Mouse (Mus musculus) B cell, adult 2 months (primary cell): Measurements from ENCODE around the gene Gm42517.

Experiments
- DNase-seq, 2 experiments: peaks; one replicate each; pipeline ENCODE4 v3.0.0; 2022

Gm42517 gene

DNA sequence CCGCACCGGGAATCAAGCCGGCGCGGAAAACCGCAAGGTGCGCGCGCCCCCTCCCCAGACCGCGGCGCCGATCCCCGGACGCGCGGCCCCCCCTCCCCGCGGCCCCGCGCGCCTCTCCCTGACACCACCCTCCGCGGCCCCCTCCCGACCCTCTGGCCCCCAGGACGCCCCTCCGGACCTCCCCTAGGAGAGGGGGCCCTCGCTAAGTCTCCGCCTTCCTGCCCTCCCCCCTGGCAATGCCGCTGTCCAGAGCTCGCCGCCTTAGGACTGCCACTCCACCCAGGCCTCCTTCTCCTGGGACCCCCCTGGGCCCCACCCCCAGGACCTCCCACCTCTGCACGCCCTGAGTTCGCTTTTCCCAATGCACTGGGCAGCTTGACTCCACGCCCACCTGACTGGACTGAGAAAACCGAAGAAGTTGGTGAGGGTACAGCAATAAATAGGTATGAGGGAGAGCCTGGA, at the start of gene Gm42517:
Gene Gm42517, minus strand, starts transcription at position 52 of the 462 bp plus-strand sequence.
- no peak for DNase-seq

DNA sequence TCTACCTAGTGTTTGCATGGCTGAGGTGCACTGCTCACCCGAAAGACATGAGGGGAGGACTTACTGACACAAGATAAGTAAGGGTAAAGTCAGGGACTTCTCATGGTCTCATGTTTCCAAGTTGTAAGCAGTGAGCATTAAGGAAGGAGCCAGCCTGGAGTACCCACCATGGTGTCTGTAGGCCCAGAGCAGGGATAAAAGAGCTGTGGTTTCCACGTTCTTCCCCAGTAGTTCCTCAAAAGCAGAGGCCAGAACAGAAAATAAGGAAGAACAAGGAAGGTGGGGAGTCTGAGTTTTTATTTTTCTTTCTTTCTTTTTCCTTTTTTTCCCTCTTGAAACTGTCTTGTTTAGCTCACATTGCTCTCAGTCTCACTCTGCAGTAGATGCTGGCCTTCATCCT, 47.0 kb upstream of the Gm42517 start:
- DNase-seq, result no peak

DNA sequence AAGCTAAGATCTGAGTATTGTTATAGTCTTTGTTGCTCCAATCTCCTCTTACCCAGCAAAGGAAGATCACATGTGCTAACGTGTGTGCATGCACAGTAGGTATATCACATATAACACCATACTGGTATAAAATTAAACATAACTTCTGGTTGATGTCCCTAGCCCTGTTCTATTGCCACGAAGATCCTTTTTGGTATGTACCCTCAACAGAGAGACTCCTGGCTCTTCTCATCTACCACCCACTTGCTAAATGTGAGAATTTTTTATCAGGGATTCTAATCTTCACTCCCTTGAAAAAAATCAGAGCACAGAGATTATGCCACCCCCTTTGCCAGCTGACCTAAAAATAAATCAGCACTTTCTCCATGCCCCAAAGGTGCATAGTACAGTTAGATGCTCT, 39.3 kb upstream of the Gm42517 start:
- DNase-seq, result no peak

DNA sequence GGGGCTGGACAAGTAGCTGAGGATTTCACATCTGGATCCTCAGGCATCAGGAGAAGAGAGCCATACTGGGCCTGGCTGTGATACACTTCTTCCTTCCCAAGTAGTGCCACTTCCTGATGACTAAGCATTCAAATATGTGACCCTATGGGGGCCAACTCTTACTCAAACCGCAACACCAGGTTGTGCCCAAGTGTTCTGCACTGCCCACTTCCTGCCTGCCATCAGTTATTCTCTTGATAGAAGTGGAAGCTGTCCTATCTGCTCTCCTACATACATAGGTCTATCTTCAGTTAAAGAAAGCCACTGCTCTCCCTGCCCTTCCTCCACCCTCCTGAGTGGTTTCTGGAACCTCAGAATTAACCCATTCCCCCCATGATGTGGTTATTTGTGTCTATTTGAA, 37.7 kb upstream of the Gm42517 start:
- no peak for DNase-seq

DNA sequence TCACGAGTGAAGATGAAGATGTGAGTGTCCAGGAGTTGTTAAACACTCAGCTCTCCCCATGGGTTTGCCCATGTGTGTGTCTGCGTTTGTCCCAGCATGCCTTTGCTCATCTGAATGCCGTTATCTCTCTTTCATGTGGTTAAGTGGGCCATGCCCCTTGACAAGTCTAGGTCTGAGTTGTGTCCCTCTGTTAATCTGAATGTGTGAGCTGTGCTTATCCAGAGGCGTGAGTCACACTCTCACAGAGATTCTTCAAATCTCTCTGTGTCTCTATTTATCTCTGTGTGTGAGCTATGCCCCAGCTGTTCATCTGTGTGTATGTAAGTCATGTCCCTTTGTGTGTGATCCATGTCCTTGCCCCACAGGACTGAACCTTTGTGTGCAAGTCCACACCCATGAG, 35.7 kb upstream of the Gm42517 start:
- DNase-seq, result no peak

DNA sequence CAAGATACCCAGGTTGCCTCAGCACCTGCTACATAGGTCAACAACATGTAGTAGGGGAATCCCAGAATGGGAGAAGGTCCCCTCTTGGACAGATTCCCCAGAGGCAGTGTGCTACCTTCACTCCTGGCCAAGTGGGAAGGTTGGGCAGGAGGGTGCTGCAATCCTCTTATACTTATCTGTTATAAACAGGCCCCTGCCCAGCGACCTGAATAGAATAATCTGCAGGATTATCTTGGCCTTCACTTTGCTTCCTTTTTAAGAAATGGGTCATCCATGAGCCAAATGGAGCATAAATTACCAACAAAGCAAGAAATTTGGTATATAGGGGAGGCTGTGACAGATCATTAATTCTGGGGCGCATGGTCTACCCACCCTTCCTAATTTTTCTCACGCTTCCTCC, 22.0 kb upstream of the Gm42517 start:
- no peak for DNase-seq

DNA sequence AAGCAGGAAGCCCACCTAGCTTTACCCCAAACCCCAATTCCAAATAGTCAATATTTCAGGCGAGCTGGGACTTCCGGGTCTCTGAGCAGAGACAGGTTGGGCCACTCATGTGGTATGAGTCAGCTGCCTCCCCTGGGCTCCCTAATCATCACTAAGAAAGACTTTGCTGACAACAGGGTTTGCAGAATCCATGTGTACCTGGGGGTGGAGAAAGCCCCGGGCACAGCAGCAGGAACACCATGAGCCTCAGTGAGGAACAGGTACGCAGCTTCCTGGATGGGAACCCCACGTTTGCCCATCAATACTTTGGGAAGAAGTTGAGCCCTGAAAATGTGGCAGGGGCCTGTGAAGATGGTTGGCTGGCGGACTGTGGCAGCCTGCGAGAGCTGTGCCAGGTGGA, 20.5 kb upstream of the Gm42517 start, which contains the start of gene Pde6b:
Gene Pde6b, plus strand, starts transcription at position 191 of the 400 bp plus-strand sequence.
- no peak for DNase-seq

DNA sequence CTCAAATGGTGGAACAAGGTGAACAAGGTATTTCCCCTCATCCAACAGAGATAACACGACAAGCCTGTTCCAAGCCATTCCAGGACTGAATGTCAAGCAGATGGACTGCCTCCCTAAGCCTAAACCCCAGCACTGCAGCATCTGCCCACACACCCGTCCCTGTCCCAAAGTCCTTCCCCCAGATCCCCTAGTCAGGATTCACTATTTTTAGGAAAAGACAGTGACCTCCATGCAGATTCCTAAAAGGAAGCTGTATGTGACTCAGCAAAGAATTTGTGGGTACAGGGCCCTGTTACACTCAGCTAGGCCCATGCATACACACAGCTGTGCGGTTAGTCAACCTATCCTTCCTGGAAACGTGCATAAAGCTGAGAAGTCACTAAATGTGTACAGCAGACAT, 18.7 kb upstream of the Gm42517 start:
- no peak for DNase-seq

DNA sequence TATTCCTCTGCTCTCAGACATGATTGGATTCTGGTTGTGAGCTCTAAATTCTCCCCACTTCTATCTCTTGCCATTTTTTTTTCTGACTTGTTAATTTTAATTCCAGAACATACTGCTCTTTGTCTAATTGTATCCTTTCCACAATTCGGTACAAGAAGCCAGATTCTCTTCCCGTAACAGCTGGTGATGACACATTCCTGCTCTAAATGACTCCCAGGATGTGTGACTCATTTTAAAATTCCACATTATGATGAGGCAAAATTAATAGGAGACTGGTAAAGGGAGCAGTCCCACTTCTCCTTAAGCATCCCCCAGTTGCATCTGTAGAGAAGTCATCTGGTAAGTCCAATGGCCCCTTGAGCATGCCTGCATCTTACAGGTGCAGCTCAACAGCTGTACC, 17.9 kb upstream of the Gm42517 start:
- no peak for DNase-seq

DNA sequence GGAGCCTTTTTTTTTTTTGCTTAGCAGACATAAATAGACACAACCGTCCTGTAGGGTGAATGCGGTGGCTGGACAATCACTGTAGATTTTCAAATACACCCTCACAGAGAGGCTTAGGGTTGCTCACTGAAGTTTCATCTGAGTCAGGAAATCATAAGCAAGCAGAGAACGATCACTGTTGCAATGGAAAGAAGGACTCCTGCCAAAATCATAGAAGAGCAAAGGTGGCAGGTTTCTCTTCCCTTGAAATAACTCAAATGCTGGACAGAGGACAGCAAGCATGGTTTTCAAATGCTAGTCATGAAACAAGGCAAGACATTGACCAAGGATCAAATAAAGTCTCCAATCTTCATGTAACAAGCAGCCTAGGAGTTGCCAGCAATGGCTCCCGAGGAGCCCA, 10.6 kb upstream of the Gm42517 start:
- DNase-seq, result no peak

DNA sequence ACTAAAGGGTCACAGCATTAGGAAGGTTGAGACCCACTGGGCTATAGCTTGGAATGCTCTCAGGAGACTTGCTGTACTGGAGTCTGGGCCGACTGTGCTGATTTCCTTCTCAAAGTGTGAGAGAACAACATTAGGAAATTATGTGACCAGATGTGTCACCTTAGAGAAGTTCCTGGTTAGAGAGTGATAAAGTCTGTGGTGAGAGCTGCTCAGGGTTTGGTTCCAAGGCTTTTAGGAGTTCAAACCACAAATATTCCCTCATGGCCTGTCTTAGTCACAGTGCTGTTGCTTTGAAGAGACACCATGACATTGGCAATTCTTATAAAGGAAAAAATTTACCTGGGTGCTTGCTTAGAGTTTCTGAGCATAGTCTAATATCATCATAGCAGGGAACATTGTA, 8.3 kb upstream of the Gm42517 start:
- no peak for DNase-seq

DNA sequence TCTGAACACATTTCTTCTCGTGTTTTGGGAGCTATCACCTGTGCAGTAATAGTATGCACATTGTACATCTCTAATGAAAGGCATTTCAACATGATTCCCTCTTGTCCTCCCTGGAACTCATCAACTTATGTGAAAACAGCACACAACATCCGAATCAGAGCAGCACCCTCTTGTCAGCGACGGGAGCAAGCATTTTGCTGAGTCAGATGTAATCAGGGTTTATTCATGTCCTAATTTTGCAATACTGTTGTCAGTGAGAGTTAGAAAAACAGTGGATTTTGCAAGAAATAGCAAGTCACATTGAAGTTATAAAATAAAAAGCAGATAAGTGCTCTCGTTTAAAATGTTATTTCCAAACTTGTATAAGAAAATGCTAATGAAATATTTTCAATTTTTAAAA, 6.4 kb upstream of the Gm42517 start:
- no peak for DNase-seq

DNA sequence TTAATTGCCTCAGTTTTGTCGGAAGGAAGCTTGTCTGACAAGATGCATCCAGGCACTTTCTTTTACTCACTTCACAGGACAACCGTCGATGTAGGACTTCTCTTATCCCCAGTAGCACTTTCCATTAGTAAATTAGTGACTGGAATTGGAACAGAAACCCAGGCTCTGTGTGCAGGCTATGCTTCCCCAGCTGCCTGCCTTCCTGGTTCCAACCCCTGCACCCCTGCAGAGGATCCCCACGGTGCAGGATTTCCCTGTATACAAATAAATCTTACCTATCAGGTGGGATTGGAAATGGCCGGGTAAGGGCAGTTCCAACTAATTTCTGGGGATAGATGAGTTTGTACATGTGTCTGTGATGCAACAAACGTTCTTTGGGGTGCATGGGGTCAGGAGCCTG, 2.2 kb upstream of the Gm42517 start:
- no peak for DNase-seq

DNA sequence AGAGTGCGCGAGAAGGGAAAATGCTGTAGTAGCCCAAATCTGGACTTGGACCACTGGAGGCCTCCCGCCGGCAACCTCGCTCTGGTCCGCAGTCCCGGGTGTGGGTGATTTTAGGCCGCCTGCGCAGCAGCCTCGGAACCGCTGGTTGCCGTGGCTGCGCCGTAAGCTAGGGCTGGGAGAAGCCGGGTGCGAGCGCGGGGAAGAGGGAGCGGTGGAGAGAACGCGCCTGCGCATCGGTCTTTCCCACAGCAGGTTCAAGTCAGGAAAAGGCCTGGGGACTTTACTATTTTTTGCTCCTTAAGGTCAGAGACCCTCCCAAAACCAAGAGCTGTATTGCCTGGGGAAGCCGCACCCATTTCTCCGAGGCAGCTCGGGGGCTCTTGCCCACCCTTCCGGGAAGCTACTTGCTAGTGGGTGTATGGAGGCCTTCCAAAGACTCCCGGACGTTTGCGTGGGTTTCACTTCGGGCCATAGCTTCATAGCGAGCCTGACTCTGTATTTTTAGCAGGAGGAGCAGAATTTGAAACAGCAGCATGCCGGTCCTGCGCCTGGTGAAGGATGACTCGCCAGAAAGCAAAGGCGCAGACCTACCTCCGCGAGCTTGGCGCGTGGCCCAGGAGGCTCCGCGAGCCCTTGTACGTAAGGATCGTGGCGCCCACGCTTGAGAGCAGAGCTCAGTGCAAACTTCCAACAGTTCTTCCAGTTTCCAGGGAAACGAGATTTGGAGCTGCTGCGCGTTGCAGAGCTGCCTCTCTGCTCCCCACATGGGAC, 1.3 kb upstream of the Gm42517 start:
- DNase-seq, result no peak

DNA sequence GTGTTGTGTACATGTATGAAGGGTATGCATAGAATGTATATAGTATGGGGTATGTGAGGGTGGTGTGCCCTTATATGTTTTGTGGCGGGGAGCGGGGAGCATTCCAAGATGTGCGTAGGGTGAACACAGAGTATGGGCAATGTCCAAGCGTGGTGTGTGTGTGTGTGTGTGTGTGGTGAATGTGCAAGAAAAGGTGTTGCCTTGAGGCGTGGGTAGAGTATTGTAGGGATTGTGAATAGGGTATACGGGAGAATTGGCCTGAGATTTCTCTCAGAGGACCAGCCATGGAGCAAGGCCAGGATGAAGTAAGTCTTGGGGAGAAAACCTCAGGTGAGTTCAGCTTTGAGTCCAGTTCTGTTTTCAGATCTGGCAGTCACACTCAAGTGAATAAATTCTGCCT, 724 bp upstream of the Gm42517 start:
- DNase-seq, result no peak

DNA sequence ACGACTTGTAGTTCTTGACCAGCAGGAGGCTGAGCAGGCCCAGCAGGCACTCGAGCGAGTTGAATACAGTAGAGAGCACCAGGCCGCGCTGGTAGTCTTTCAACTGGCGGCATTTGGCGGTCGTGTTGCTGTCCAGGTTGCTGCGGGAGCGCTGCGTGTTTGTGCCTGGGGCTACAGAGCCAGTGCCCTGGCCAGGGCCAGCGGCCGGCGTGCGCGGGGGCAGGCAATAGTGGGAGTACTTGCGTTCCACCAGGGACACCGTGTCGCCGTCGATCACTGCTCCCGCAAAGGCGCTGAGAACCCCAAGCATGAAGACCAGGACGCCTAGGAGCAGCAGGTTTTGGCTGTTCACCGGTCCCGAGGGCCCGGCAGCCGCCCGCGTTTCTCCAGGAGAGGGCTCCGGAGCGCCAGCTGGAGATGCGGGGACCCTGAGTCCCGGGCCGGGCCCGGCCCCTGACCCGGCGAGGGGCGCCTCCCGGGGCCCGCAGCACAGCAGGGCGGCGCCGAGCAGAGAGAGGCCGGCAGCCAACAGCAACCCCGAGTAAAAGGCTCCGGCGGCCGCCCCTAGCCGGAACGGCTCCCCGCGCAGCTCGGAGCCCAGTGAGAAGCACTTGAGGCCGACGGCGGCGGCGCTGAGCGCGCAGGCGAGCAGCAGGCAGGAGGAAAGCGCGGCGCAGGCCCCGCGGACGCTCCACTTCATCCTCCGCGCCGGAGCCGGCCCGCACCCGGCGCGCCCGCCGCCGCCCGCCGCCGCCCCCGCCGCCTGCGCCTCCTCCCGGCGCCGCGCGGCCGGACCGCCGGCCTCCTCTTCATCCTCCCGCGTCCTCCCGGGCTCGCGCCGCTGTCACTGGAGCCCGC, 509 bp downstream of the Gm42517 start:
- DNase-seq, result no peak

DNA sequence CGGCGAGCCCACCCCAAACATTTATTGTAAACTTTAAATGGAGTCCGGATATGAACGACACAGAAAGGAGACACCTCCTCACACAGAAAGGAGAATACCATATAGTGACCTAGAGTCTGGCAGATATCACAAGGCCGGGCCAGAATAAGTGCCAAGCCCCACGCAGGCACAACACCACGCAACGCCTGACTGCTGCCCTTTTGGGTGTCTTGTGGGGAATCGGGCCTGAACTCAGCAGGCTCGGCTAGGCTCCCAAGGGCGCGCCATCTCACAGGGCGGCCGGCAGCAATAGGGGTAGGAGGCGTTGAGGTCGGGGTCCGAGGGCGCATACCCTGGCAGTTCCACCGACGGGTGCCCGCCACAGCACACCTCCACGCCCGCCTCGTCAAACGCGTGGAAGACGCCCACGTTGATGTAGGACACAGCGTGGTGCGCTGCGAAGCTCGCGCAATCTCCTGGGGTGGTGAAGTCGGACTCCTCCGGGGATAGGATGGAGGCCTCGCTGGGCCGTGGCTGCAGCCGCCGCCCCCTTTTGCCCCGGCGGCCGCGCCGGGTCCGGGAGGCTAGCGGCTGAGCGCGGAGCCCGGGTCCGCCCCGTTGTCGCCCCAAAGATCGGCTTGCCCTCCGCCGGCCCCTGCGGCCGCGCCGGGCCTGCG, 1.3 kb downstream of the Gm42517 start:
- DNase-seq, result no peak

DNA sequence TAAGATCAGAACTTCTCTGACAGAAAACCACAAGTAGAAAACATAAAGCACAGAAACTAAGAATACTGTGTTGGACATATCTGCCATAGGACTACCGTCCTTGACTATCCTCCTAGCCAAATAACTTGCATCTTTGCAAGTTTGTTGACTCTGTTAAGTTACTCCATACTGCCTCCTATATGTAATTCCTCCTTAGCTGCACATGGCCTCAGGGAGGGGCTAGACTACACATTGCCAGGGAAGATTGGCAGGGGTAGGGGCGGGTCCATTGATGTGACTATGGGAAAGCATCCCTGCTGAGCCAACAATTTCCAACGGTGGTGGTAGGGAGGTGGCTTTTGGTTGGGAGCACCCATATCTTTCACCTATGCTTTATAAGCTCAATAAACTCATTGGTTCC, 5.4 kb downstream of the Gm42517 start:
- no peak for DNase-seq

DNA sequence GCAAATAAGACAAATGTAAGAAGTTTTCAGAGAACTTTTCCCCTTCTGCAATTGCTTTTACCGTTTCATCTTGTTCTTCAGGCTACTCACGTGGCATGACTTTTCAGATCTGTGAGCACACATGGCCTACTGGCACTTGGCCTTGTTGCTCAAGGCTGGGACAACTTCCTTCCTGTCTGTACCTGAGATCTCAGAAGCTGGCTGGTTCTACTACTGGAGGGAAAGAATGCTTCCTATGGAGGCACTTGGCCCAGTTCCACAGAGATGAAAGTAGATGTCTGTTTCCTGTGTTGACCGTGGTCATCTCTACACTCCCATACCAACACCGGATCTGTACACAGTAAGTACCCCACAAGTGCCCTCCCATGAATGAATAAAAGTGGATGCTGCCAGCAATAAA, 7.5 kb downstream of the Gm42517 start:
- no peak for DNase-seq

DNA sequence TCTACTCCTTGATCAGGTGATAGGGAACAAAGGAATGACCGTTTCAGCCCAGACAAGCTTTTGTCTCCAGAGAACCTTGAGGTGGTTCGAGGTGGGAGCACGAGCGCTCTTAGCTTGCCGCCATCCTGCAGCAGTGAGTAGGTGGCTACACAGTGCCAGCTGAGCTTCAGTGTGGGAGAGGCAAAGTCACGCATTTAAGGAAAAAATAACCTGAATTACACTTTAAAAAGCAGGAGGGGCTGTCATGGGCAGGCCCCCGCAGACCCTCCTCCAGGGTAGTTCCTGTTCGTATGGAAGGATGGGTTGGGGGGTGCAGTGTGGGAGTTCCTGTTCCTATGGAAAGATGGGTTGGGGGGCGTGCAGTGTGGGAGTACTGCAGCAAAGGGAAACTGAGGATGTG, 8.2 kb downstream of the Gm42517 start:
- DNase-seq, result no peak

DNA sequence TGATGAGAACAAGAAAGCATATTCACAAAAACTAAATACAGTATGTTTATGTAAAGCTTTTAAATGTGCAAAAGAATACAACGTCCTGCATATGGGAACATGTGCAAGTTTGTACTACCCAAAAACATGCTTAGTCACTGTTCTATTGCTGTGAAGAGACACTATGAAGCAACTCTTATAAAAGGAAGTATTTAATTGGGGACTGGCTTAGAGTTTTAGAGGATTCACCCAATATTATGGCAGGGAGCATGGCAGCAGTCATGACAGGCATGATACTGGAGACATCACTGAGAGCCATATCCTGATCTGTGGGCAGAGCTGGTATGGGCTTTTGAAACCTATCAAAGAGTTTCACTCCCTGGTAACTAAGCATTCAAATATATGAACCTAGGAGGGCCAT, 9.9 kb downstream of the Gm42517 start:
- no peak for DNase-seq

DNA sequence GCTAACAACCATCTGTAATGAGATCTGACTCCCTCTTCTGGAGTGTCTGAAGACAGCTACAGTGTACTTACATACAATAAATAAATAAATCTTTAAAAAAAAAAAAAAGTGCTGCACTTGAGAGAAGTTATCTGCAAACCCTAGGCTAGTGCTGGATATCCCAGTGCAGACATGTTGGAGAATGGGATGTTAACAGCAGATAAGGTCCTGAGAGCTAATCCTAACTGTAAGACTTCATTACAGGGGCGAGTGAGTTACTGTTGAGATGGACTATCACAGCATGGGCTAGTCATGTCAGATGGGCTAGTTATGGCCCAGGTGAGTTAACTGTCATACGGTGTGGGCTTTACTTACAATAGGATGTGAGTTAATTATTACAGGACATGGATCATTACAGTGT, 13.7 kb downstream of the Gm42517 start:
- no peak for DNase-seq

DNA sequence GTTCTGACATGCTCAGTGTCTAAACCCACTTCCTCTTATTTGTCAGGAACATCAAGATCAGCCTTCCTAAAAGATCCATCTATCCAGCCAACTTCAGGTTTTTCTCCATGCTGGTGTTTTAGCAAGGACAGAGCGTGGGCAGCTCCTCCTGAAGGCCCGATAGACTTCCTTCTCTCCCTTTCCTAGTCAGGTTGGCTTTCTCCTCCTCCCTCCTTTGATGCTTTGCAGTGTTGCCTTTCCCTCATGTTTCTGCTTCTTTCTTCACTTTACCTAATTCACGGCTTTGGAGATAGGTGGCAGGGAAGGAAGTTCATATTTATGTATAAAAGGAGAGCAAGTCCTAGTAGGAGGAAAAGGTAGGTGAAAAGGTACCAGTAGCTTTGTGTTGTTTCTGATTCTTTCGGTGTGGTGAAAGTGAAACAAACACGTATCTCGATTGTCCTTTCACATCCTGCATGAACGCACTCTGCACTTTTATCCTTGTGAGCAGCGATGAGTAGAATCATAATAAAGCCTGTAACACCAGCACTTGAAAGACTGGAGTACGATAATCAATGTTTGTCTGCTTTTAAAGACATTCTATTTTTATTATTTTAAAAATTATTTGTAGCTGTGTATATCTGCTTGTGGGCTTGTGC, 18.1 kb downstream of the Gm42517 start:
- no peak for DNase-seq
